Mouse (Mus musculus) CH12.LX (cell line): ENCODE measurements around the gene Zbtb46. TPM values are rescaled to one million over a fixed set of nuclear protein-coding genes. Genes with fewer than 3 reads are reported as not detected.

Experiments
- DNase-seq: peaks from one replicate; pipeline ENCODE4 v3.0.0-alpha.2; 2013; ENCODE audit errors: extremely low read depth
- H3K27ac ChIP-seq: 2 replicates; pipeline ENCODE4 v1.5.1; 2012; ENCODE audit warnings: low read depth, mild to moderate bottlenecking, control low read depth, moderate library complexity; ENCODE audit not compliant: insufficient read depth
- H3K27me3 ChIP-seq: replicated peaks from 2 replicates; pipeline ENCODE3; 2012; ENCODE audit warnings: inconsistent platforms
- H3K36me3 ChIP-seq, 2 experiments: replicated peaks in 1 of 2; 2 replicates each; pipeline versions ENCODE3 to v1.6.1; 2012; ENCODE audit warnings: inconsistent platforms in 1 of 2, low read length in 1 of 2, mild to moderate bottlenecking in 1 of 2, mixed read lengths in 1 of 2, moderate library complexity in 1 of 2; ENCODE audit not compliant: control insufficient read depth in 1 of 2, insufficient read depth in 1 of 2
- H3K4me1 ChIP-seq, 2 experiments: 2 replicates each; pipeline ENCODE4 v1.6.1; 2012; ENCODE audit warnings: inconsistent platforms in 1 of 2, moderate library complexity in 1 of 2; ENCODE audit not compliant: insufficient read depth in 2 of 2, control insufficient read depth in 1 of 2
- H3K4me2 ChIP-seq: 2 replicates; pipeline ENCODE4 v1.6.1; 2012; ENCODE audit warnings: low read depth, mild to moderate bottlenecking, control low read depth; ENCODE audit not compliant: poor library complexity, insufficient read depth, severe bottlenecking
- H3K4me3 ChIP-seq, 3 experiments: fragments of 150-350 bp in 1 of 3; sonication (generic) in 1 of 3; replicated peaks in 1 of 3; 2 replicates each; pipeline versions ENCODE3 to v1.5.1; 2011 to 2012; ENCODE audit warnings: low read depth in 2 of 3, low read length in 2 of 3, mild to moderate bottlenecking in 2 of 3, moderate library complexity in 2 of 3, control low read depth in 1 of 3, improper control_type of control experiment in 1 of 3, inconsistent platforms in 1 of 3, mixed read lengths in 1 of 3; ENCODE audit not compliant: poor library complexity in 1 of 3
- H3K79me2 ChIP-seq: replicated peaks from 2 replicates; pipeline ENCODE4 v1.6.1; 2012; ENCODE audit warnings: mild to moderate bottlenecking, moderate library complexity; ENCODE audit not compliant: control insufficient read depth, poor library complexity, insufficient read depth, severe bottlenecking; ENCODE audit errors: extremely low read depth
- H3K9ac ChIP-seq: 2 replicates; pipeline ENCODE4 v1.6.1; 2012; ENCODE audit warnings: low read depth, mild to moderate bottlenecking, control low read depth, moderate library complexity; ENCODE audit not compliant: insufficient read depth
- H3K9me3 ChIP-seq: replicated peaks from 2 replicates; pipeline ENCODE3; 2012; ENCODE audit warnings: low read length, inconsistent platforms, mixed read lengths
- CHD1 ChIP-seq: IDR thresholded peaks from 2 replicates; pipeline ENCODE4 v1.6.1; 2012; ENCODE audit warnings: low read depth, low read length, improper control_type of control experiment, inconsistent platforms
- E2F4 ChIP-seq: IDR thresholded peaks from 2 replicates; pipeline ENCODE4 v1.6.1; 2011; ENCODE audit warnings: low read depth, low read length, improper control_type of control experiment; ENCODE audit not compliant: insufficient replicate concordance
- ELF1 ChIP-seq: IDR thresholded peaks from 2 replicates; pipeline ENCODE4 v1.6.1; 2014; ENCODE audit warnings: low read depth, mild to moderate bottlenecking, inconsistent platforms, low read length, improper control_type of control experiment
- KAT2A ChIP-seq: IDR thresholded peaks from 2 replicates; pipeline ENCODE4 v1.6.1; 2012; ENCODE audit warnings: low read length, improper control_type of control experiment, inconsistent platforms; ENCODE audit not compliant: insufficient replicate concordance
- MAFK ChIP-seq: IDR thresholded peaks from 2 replicates; pipeline ENCODE4 v1.6.1; 2011; ENCODE audit warnings: low read length, improper control_type of control experiment; ENCODE audit not compliant: insufficient replicate concordance
- MAZ ChIP-seq: IDR thresholded peaks from 2 replicates; pipeline ENCODE4 v1.6.1; 2012; ENCODE audit warnings: low read depth, mild to moderate bottlenecking, inconsistent platforms, low read length, improper control_type of control experiment, moderate library complexity
- MEF2A ChIP-seq: IDR thresholded peaks from 2 replicates; pipeline ENCODE4 v1.6.1; 2014; ENCODE audit warnings: low read depth, mild to moderate bottlenecking, inconsistent platforms, low read length, improper control_type of control experiment, borderline replicate concordance
- MXI1 ChIP-seq: IDR thresholded peaks from 2 replicates; pipeline ENCODE4 v1.6.1; 2011; ENCODE audit warnings: mild to moderate bottlenecking, low read depth, low read length, improper control_type of control experiment
- RAD21 ChIP-seq: IDR thresholded peaks from 2 replicates; pipeline ENCODE4 v1.6.1; 2011; ENCODE audit warnings: low read depth, mild to moderate bottlenecking, low read length, improper control_type of control experiment, moderate library complexity
- SIN3A ChIP-seq: IDR thresholded peaks from 2 replicates; pipeline ENCODE4 v1.6.1; 2012; ENCODE audit warnings: low read length, improper control_type of control experiment, inconsistent platforms
- SMC3 ChIP-seq: IDR thresholded peaks from 2 replicates; pipeline ENCODE4 v1.6.1; 2011; ENCODE audit warnings: low read depth, low read length, improper control_type of control experiment
- TBP ChIP-seq: conservative IDR thresholded peaks from 2 replicates; pipeline ENCODE4 v1.6.1; 2011; ENCODE audit warnings: low read depth, low read length, improper control_type of control experiment
- UBTF ChIP-seq: IDR thresholded peaks from 2 replicates; pipeline ENCODE4 v1.6.1; 2012; ENCODE audit warnings: low read depth, mild to moderate bottlenecking, inconsistent platforms, low read length, improper control_type of control experiment, moderate library complexity
- USF2 ChIP-seq: conservative IDR thresholded peaks from 2 replicates; pipeline ENCODE4 v1.6.1; 2011; ENCODE audit warnings: low read depth, low read length, improper control_type of control experiment
- ZC3H11A ChIP-seq: IDR thresholded peaks from 2 replicates; pipeline ENCODE4 v1.6.1; 2012; ENCODE audit warnings: low read depth, mild to moderate bottlenecking, inconsistent platforms, low read length, improper control_type of control experiment
- ZKSCAN1 ChIP-seq: IDR thresholded peaks from 2 replicates; pipeline ENCODE4 v1.6.1; 2012; ENCODE audit warnings: low read depth, inconsistent platforms, low read length, improper control_type of control experiment, borderline replicate concordance
- dilution Hi-C: fragments of 300-500 bp; cut with MboI; formaldehyde crosslinking; loops from 2 replicates; pipeline ENCODE4 v1.14.3; 2020; ENCODE audit warnings: low sequenced_read_pairs; ENCODE audit not compliant: extremely low pct_unique_long_range_greater_than_20kb, extremely low pct_ligation_motif_present
- in situ Hi-C: fragments of 300-500 bp; cut with MboI; formaldehyde crosslinking; loops from 3 replicates; pipeline ENCODE4 v1.14.3; 2019; ENCODE audit warnings: low sequenced_read_pairs, low pct_ligation_motif_present, low pct_unique_long_range_greater_than_20kb, mixed read lengths
- polyA plus RNA-seq: library from polyadenylated mRNA; unstranded; fragments of >175 nt; gene quantifications from 2 replicates; pipeline ENCODE4 v1.2.1, GENCODE M21; 2012; ENCODE audit warnings: low read depth; ENCODE audit not compliant: insufficient read length
- total RNA-seq, 2 experiments: library from RNA; depleted of rRNA; stranded (reverse); fragments of 300-350 nt in 1 of 2; fragments of >200 nt in 1 of 2; gene quantifications; 2 replicates each; pipeline ENCODE4 v1.2.3; 2012 to 2014

Gene Zbtb46
- total and polyA plus RNA-seq, 3 experiments = 5.3 to 9.3 (median 6.7) TPM

DNA sequence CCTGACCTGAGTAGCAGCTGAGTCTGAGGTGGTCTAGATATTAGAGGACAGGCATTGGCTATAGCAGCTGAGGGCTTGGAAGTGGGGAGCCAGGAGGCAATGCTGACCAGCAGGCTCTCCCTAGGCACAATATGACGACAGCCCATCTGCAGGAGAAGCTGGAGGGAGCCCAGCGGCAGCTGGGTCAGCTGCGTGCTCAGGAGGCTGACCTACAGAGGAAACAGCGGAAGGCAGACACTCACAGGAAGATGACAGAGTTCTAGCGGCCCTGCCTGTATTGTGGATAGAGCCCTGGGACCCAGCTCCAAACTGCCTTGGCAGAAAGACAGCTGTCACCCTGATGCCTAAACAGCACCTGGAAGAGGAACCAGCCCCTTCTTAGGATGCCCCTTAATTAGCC, 79.0 kb downstream of the Zbtb46 start:
- DNase-seq = no peak

GRCm38 (mm10) chr2:181379778-181380177, 79.4 kb downstream of the Zbtb46 start, which contains the start of gene Lime1:
Lime1 (plus strand) TSS chr2:181380078.
- Histone ChIP-seq H3K4me2 (no peak within 1 kb of the TSS), H3K27ac (peak within 1 kb of the TSS; percentile 59; the same call in 1 of the 2 replicates), H3K36me3 (peaks cover 50 to 84% of the 10 kb centered on the region in 2 experiments), H3K9ac (no peak within 1 kb of the TSS), H3K9me3 (no peaks in the 10 kb centered on the region), H3K4me1 (peaks cover 19 to 50% of the 10 kb centered on the region in 2 experiments), H3K4me3 (peak within 1 kb of the TSS in 1 of 3 experiments; percentile 63), H3K79me2 (peaks cover 17% of the 10 kb centered on the region), H3K27me3 (no peaks in the 10 kb centered on the region)
- dilution Hi-C loops = no loop called here
- in situ Hi-C loops = no loop called here
- TF ChIP-seq MEF2A (no peak), SMC3 (no peak), MAFK (no peak), E2F4 (no peak), ZC3H11A (no peak)
- no peak for DNase-seq

More for the DNA sequence above, 79.0 kb downstream of the Zbtb46 start:
- TF ChIP-seq MAZ (no peak), E2F4 (no peak), USF2 (no peak), ZKSCAN1 (no peak), MEF2A (no peak), MXI1 (no peak), SIN3A (no peak), KAT2A (no peak), RAD21 (no peak), UBTF (no peak), ELF1 (no peak), TBP (no peak), ZC3H11A (no peak), CHD1 (no peak), SMC3 (no peak)
- dilution Hi-C loops (no loop called here), in situ Hi-C loops (no loop called here)
- Histone ChIP-seq H3K4me1 (peaks cover 19 to 45% of the 10 kb centered on the region in 2 experiments), H3K27me3 (no peaks in the 10 kb centered on the region), H3K27ac (no peak overlapping the region), H3K9ac (no peak overlapping the region), H3K9me3 (no peaks in the 10 kb centered on the region), H3K36me3 (peaks cover 52 to 85% of the 10 kb centered on the region in 2 experiments), H3K4me2 (no peak overlapping the region), H3K4me3 (no peak overlapping the region), H3K79me2 (peaks cover 14% of the 10 kb centered on the region)
